Mouse (Mus musculus) erythroid progenitor cell, adult 5-6 weeks (primary cell): Measurements from ENCODE around the gene Lpxn. TPM values are rescaled to one million over a fixed set of nuclear protein-coding genes. Genes with fewer than 3 reads are reported as not detected.

Experiments
- ATAC-seq: replicated peaks from 2 replicates; pipeline ENCODE4 v1.8.0; 2016; ENCODE audit warnings: moderate number of reproducible peaks, mild to moderate bottlenecking, moderate TSS enrichment, inconsistent platforms; ENCODE audit not compliant: poor library complexity, low FRiP score, severe bottlenecking
- total RNA-seq, 2 experiments: library from RNA; stranded (forward) in 1 of 2; stranded (reverse) in 1 of 2; fragments of 150-400 nt in 1 of 2; fragments of 186-747, 209-891 nt in 1 of 2; gene quantifications; 2 replicates each; pipeline versions ENCODE4 v1.2.3 to v1.2.4; 2015 to 2017; ENCODE audit warnings: low replicate concordance in 2 of 2

The Lpxn gene
- total RNA-seq (2015; ENCODE audit: low replicate concordance) (0.84 and 2.9 TPM in 2 replicates), total RNA-seq (2017; ENCODE audit: low replicate concordance) (1.3 and 3.2 TPM in 2 replicates)

GRCm38 (mm10) chr19:12795511-12796327 lies at the start of gene Lpxn, which contains the start of gene Zfp91:
Gene Lpxn, plus strand, starts transcription at chr19:12796193.
Gene Zfp91, minus strand, starts transcription at chr19:12796126.
- ATAC-seq = peak; percentile 82

- no peak for ATAC-seq
Measured at GRCm38 (mm10) chr19:12756286-12756685, 39.7 kb upstream of the Lpxn start.

- no peak for ATAC-seq
Measured at GRCm38 (mm10) chr19:12758936-12759478, 37.0 kb upstream of the Lpxn start.

GRCm38 (mm10) chr19:12759656-12760055 lies 36.3 kb upstream of the Lpxn start:
- no peak for ATAC-seq

- ATAC-seq = no peak; the same call in 1 of the 2 replicates
Measured at GRCm38 (mm10) chr19:12762212-12763130, 33.5 kb upstream of the Lpxn start.

GRCm38 (mm10) chr19:12765308-12765707 lies 30.7 kb upstream of the Lpxn start, which contains the start of gene Cntf:
Gene Cntf, minus strand, starts transcription at chr19:12765632.
- ATAC-seq = no peak

- ATAC-seq = no peak
Measured at GRCm38 (mm10) chr19:12770888-12771287, 25.1 kb upstream of the Lpxn start.

GRCm38 (mm10) chr19:12780437-12780836 lies 15.6 kb upstream of the Lpxn start:
- no peak for ATAC-seq

- ATAC-seq = no peak
Measured at GRCm38 (mm10) chr19:12786803-12787395, 9.1 kb upstream of the Lpxn start.

- no peak for ATAC-seq
Measured at GRCm38 (mm10) chr19:12787721-12788120, 8.3 kb upstream of the Lpxn start.

GRCm38 (mm10) chr19:12792374-12792773 lies 3.6 kb upstream of the Lpxn start:
- no peak for ATAC-seq

GRCm38 (mm10) chr19:12794056-12795044 lies 1.6 kb upstream of the Lpxn start:
- peak; percentile 77 for ATAC-seq

- no peak for ATAC-seq
Measured at GRCm38 (mm10) chr19:12795110-12795509, 883 bp upstream of the Lpxn start.

GRCm38 (mm10) chr19:12796328-12796931 lies 437 bp downstream of the Lpxn start:
- peak; percentile 70 for ATAC-seq

- ATAC-seq = no peak
Measured at GRCm38 (mm10) chr19:12797071-12797470, 1.1 kb downstream of the Lpxn start.

- no peak for ATAC-seq
Measured at GRCm38 (mm10) chr19:12798404-12798803, 2.4 kb downstream of the Lpxn start.

- ATAC-seq = no peak
Measured at GRCm38 (mm10) chr19:12799081-12799480, 3.1 kb downstream of the Lpxn start.

- no peak for ATAC-seq
Measured at GRCm38 (mm10) chr19:12800621-12801020, 4.6 kb downstream of the Lpxn start.
